Mouse (Mus musculus): ENCODE measurements at regions not wholly inside any gene's neighbourhood (a gene's known extent, or its start where the extent isn't known, plus 50 kb on each side); places are given as distances from the start of the nearest gene placed in this dataset.
A peak's percentile ranks its signal among the peaks of the same experiment; 100 is the strongest.

DNA sequence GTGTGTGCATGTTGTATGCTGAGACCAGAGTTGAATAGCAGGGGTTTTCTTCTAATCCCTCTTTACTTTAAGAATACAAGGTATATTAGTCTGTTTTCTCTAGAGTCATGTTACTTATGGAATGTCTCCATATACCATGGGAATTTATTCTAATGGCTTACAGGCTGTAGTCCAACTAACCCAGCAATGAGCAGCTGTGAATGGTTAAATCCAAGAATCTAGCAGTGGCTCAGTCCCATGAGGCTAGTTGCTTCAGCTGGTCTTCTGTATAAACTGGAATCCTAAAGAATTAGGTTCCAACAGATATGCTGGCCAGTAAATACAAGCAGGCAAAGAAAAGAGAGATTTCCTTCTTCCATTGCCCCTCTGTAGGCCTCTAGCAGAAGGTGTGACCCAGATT lies 99.7 kb upstream of the Hs6st1 start:
- no peak for DNase-seq (ENCODE audit: low read depth, low spot score)

DNA sequence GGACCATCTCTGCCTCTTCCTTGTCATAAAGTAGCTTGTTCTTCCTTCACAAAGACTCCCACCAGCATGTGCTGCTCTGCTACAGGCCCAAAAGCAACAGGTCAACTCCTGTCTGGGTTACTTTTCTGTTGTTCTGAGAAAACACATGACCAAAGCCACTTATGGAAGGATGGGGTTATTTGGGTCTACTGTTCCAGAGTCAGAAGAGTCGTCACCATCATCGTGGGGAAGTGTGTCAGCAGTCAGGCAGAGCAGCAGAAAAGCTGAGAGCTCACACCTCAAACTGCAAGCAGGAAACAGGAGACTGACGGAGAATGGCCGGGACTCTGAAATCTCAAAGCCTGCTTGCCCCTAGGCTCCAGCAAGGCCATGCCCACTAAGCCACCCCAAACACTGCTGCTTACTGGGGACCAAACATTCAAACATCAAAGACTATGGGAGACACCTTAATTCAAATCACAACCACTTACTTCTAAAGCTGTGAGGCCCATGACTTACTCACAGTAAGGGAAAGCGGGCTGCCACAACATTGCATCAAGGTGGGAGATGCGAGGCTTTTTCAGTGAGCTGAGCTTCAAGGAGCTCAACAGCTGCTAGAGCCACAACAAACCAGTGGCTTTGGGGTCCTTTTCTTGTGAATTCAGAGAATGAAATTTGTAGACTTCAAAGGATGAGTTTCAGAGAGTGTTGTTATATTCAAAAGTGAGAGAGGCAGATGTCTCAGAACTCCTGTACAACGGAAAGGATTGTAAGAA lies 96.6 kb upstream of the Hs6st1 start:
- DNase-seq (ENCODE audit: low read depth, low spot score) = peak; percentile 29

DNA sequence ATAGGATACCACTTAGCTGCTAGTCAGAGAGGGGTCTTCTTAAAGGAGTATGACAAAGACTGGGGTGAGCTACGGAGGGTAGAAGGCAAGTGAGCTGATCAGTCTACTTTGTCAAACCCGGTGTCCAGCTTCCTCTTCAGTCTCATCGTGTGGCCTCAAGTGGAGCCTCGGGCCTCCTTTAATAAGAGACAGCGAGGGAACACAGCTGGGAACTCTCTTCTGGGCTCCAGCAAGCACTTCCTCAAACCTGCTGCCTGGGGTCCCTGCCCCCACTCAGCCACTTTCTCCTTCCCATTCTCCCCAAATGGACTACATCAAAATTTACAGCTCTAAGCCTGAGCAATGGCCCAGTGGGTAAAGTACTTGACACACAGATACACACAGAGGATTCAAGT lies 96.0 kb upstream of the Hs6st1 start:
- no peak for DNase-seq (ENCODE audit: low read depth, low spot score)

DNA sequence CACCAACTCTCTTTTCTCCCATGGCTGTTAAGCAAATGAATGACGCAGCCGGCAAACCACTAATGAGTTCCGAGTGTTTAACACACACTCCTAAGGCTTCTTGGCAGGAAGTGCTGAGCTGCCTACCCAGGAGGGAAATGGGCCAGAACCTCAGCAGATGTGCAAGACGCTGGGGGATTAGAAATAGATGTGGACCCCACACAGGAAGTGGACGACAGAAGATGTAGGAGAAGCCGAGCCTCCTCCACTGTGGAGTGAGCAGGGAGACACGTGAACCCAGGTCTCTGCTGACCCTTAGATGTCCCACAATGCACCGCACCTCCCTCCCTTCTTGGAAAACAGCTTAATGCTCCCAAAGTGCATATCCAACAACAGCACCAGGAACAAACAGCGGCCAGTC lies 94.8 kb upstream of the Hs6st1 start:
- DNase-seq (ENCODE audit: low read depth, low spot score) = no peak

DNA sequence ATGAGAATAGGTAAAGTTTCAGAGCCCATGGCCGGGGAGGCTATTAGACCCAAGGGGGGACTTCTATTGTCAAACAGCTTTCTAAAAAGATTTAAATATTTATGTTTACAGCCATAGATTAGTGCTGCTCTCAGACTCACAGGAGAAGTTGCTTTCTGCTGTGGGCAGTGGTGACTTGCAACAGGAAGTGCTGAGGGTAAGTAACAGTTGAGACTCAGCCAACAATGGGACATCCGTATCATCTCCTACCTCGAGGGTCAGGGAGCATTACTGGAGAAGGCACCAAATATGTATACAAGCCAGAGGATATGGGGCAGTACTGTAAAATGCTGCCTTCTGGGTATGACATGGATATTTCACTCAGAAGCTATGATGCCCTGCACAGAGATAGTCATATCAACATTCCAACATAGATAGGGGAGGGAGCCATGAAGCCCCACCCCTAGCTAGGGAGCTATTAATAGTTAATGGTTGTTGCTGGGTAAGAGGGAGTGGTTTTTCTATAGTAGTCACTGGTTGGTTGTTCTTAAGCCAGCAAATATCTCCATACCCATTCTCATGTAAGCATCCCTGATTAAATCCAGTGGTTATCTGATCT lies 92.5 kb upstream of the Hs6st1 start:
- DNase-seq (ENCODE audit: low read depth, low spot score) = no peak

DNA sequence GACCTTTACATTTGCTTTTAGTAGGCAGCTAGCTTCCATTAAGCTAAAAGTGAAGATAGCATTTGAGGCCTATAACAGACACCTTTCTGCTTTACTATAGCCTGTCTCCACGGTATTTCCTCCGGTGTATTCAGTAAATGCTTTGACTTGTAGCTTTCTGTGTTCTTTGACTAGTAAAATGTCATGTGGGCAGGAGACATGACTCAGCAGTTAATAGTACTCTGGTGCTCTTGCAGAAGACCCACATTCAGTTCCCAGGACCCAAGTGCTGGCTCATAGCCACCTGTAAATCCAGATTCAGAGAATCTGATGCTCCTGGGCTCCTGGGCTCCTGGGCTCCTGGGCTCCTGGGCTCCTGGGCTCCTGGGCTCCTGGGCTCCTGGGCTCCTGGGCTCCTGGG lies 91.7 kb upstream of the Hs6st1 start:
- no peak for DNase-seq (ENCODE audit: low read depth, low spot score)

DNA sequence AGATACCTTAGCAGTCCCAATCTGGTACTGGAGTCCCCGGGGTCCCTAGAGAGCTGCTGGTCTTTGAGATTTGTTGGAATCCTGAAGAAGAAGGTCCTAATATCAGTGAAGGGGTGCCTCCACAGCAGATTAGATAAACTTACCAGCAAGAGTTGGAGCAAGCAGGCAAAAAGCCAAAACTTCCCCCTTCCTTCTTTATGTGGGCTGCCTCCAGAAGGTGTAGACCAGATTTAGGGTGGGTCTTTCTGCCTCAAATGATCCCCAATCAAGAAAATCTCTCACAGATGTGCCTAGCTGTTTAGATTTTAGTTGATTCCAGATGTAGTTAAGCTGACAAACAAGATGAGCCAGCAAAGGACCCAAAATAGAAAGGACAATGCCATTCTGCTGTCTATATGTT lies 90.1 kb upstream of the Hs6st1 start:
- DNase-seq (ENCODE audit: low read depth, low spot score) = no peak

DNA sequence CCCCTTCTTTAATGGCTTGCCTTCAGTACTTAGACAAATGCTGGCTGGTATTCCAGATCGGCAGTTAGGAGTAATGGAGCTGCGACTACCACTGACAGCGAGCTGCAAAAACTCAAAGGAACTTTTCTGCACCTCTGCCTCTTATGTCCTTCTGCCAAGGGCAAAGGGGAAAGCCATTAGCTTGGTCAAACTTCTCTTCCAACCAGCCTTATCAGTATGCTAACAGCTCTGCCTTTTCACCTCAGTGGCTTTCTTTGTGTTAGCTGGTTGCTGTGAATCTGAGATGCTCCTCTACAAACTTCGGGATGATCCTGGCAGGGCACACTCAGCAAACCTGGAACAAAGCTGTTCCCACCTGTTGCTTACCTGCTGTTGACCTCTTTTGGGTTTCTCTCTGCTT lies 89.4 kb upstream of the Hs6st1 start:
- no peak for DNase-seq (ENCODE audit: low read depth, low spot score)

DNA sequence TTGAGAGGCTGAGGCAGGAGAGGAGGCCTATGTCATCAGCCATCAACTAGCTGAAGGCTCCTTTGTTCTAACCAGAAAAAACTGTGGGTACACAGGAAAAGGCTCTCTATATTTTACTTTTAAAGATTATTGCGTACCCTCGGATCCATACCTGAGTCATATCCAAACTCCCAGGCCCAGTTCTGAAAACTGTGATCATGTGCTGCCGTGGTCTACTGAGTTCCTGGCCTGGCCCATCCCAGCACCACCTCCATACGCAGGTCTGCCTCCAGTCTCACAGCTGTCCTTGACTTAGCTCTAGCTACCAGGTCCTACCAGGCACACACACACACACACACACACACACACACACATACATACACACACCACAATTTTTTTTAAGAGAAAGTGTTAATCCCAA lies 87.0 kb upstream of the Hs6st1 start:
- no peak for DNase-seq (ENCODE audit: low read depth, low spot score)

DNA sequence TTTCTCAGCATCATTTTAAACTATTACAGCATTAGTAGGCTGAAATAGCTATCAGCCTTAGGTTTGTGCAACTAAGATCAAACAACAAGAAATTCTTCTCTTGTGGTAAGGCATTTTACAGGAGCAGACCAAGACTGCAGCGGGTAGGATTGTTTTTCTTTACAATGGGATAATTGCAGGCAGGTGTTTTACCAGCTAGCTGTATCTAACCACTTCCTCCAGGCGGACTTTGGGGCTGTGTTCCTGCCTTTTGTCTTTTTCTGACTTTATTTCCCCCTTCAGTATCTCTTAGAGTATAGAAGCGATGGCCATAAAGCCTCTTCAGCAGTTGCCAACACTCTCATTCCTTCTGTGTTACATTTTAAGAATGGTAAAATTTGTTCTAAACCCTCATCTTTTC lies 84.8 kb upstream of the Hs6st1 start:
- peak; percentile 21 for DNase-seq (ENCODE audit: low read depth, low spot score)

DNA sequence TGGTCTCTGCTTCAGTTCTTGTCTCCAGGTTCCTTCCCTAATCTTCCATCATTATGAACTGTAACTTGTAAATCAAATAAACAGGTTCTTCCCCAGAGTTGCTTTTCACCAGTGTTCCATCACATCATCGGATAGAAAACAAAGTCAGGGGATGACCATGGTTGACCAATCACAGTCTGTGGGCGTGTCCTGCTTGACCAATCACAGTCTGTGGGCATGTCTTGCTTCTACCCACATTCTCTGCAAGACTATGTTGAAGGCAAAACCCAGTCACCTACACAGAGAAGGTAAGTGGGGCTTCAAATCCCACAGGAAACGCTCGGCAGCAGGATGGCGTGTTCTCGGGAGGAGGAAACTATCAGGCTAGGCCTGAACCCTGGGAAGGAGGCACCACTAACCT lies 82.9 kb upstream of the Hs6st1 start:
- no peak for DNase-seq (ENCODE audit: low read depth, low spot score)

DNA sequence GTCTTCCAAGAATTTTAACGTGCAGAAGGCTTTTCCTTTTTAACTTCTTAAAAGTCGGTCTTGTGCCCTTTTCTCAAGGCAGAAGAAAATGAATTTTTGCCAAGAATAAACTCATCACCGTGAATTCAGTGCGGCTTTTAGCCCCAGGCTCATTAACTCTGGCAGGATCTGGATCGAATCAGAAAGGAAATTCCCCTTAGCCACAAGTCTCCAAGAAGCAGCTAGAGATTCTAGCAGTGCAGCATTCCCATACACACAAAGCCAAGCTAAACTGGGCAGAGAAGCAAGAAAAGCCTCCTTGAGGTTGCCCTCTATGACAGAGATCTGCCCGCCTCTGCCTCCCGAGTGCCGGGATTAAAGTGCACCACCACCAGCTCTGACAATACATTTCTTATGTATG lies 81.5 kb upstream of the Hs6st1 start:
- DNase-seq (ENCODE audit: low read depth, low spot score) = no peak

DNA sequence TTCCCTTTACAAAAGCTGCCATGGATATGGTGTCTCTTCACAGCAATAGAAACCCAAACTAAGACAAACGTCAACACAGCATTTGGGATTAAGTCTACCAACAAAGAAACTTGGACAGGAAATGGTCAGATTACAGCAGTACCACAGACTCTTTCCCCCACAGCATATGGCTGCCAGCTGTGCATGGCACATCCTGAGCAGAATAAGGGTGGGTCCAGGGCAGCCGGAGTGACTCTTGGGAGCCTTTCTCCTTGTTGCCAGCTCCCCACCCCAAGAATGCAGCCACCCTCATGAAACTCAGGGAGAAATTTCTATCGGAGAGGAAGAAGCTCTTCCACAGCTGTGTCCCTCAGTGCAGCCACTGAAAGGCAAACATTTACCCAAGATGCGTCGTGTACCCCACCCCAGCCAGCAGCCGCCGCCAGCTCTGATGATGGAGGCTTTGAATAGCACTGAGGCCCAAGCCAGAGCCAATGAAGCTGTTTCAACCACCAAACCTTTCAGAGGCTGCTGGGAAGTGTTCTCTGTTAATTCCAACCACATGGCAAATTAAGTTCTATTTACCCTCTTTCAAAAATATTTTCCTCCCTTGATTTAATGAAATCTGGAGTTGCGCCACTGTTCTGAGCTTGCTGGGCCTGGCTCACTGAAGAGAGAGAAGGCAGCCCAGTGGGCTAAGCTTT lies 75.8 kb upstream of the Hs6st1 start:
- DNase-seq (ENCODE audit: low read depth, low spot score) = no peak

DNA sequence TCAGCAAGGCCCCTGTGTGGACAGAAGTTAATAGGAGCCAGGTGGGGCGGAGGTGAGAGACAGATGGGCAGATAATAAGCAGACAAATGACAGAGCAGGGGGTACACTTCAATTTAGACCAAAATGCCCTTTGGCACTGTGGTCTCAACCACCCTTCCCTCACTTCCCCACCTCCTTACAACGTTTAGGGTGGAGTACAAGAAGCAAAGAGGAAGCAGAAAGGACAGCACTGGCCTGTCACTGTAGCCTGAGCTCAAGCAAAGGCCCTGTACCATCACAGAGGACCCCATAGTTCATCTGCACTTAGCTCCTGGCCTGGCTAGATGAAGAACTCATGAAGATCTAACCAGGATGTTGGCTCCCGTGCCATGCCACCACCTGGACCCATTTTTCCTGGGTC lies 75.3 kb upstream of the Hs6st1 start:
- no peak for DNase-seq (ENCODE audit: low read depth, low spot score)

DNA sequence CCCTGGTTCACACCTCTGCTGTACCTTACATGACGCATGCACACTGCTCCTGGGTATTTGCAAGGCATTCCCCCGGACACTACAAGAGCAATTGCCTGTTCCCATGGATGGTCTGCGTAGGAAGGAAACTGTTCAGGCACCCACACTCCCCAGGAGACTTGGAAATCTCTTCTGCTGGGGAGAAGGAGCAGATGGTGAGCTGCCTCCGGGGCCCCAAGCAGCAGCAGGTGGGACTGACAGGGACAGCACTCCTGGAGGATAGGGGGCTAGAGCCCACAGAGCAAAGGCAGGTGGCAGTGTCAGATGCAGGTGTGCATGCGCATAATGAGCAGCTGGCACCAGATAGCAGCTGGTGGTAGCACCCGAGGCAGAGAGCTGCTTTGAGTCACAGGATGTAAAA lies 72.5 kb upstream of the Hs6st1 start:
- no peak for DNase-seq (ENCODE audit: low read depth, low spot score)

DNA sequence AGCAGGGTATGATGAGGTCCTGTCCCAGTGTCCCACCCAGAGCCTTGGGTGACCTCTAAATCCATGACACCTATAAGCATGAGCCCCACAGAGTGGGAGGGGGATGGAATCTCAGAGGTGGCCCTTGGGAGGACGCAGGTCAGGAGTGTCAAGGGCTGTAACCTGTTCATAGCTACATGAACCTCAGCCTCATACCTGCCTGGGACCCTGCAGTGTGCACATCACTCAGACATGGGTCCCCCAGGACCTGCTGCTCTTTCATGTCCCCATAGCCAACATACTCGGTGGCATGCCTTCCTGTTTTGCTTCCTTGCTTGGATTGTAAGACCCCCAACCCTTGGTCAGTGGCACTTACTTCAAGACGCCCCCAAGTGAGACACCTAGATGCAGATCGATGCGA lies 66.9 kb upstream of the Hs6st1 start:
- no peak for DNase-seq (ENCODE audit: low read depth, low spot score)

DNA sequence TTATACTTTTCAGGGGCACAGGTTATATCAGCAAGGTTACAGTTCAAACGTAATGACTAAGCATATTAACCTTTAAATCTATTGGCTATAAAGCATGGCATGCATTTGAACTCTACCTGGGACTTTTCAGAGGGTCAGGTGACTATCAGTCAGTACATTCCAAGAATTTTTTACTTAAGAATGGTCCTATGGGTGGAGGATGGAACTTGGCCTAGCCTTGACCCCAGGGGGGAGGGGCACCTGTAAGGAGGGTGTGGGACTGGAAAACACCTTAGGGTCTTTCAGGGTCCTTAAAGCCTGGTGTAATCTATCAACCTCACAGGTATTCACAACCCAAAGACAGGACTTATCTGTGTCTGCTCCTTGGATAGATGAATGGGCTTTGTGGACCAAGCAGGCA lies 66.4 kb upstream of the Hs6st1 start:
- no peak for DNase-seq (ENCODE audit: low read depth, low spot score)

DNA sequence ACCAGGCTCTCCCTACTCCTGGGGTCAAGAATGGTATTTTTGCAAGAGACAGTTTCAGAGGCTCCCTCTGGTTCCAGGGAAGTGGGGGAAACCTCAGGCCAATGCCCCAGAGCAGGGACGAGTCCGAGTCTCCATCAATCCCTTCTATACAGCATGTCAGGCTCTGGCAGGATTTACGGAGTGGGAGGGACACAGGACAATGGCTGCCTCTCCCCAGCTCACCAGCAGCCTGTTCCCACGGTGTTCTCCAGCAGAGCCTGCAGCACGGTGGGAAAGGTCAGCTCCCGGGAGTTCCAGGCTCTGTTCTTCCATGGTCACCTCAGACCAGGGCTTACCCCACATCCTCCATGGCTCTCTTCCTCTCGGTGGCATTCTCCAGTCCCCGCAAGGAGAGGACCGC lies 64.6 kb upstream of the Hs6st1 start:
- DNase-seq (ENCODE audit: low read depth, low spot score) = no peak

DNA sequence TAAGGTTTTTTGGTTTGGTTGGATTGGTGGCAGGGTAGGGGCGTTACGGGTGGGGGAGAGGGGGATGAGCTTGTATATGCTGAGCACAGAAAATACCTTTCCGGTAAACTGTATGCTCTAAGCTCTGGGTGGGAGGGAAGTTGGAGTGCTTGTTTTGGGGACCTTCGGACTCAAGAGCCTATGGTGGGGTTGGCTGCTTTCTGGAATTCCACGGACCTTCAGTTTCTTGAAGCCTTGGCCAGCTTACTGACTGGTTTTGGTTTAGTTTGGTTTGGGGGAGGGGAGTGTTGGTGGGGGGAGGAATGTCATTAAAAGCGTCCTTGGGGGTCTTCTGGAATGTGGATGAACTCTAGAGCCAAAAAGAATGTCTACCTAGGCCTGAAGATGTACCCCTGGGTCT lies 59.6 kb upstream of the Hs6st1 start:
- DNase-seq (ENCODE audit: low read depth, low spot score) = no peak

DNA sequence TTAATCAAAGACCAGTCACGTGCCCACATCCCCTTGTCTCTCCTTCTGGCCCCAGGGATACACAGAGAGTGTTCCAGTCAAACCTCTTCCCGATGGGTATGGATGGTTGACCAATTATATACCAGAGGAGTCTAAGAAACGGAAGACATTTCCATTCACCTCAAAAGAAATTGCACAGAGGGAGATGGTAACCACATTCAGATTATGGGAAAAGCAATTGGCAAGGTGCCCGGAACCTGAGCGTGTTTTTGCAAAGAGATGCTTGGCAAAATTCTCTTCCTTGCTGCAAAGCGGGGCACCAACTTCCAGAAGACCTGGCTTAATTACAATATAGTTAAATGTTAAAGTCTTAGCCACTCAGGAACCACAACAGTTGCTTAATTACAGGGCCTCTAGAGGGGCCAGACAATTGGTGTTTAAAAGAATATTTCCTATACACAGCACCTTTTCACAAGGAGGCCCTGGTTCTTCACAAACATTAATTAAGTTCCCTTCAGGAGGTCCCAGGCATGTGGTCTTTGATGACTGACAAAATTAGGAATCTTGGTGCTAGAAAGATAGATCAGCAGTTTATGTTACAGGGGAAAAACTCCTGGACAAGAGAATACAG lies 59.1 kb upstream of the Hs6st1 start:
- no peak for DNase-seq (ENCODE audit: low read depth, low spot score)

DNA sequence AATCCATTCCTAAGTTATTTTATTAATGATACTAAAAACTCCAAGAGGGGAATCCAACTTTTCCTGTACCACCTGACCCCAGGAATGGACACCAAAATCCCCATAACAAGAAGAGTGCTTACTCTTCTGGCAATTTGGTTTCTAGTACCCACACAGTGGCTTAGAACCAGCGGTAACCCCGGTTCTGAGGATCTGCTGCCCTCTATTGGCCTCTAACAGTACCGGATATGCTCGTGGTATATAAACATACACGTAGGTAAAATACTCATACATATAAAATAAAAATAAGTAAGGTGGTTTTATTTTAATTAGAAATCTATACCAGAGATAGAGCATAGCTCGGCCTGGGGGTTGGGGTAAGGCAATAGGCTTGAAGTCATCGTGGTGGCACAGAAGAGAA lies 58.0 kb upstream of the Hs6st1 start:
- DNase-seq (ENCODE audit: low read depth, low spot score) = no peak

DNA sequence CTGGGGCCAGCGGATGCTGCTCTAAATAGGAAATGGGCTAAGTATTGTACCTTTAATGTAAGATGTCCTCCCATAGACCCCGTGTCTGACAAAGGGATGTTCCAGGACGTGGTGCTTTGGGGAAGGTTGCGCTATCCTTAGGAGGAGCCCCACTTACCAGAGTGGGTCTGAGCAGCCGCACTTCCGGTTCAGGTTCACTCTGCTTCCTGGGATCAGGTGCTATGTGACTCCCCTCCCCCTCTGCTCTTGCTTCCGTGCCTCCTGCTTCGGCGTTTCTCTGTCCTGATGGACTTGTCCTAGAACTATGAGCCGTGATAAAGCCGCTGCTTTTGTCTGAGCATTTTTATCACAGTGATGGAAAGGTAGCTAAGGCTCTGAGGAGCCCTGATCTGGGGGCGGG lies 57.4 kb upstream of the Hs6st1 start:
- no peak for DNase-seq (ENCODE audit: low read depth, low spot score)
